9 mouse cellular contexts compared by ENCODE assay signal in the genomic region with DNA sequence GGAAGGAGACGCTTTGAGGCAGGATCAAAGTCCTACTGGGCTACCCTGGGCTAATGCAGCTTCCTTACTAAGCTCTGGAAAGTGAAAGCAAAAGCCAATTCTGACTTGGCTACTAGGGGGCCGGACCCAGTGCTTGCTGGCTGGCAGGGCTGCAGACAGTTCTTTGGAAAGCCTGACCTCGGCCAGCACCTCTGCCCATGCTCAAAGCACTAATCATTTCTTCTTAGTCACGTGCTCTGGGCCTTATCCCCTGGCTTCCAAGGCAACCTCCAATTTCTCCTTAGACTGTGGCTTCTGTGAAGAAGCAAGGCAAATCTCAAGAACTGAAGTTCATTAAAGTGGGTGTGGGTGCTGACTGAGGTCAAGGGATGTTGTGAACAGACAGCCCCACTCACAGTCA. TPM values are rescaled to one million over a fixed set of nuclear protein-coding genes. Genes with fewer than 3 reads are reported as not detected.
"Had no signal": no experiment of that assay in that cellular context is flagged by ENCODE, and none has a peak within 500 bp of the region (broad histone marks: within the 10 kb centered on the region; RNA-seq: fewer than 3 reads in every experiment).

No protein-coding gene starts in this region.

- H3K4me3 ChIP-seq: layer of hippocampus, adult 2 months; limb, embryonic 13.5 days; midbrain, embryonic 15.5 days; neural tube, embryonic 13.5 days had no signal

- H3K27me3 ChIP-seq: limb, embryonic 13.5 days; midbrain, embryonic 15.5 days; neural tube, embryonic 13.5 days had no signal

- H3K9me3 ChIP-seq: midbrain, embryonic 15.5 days had no signal

- H3K4me2 ChIP-seq: limb, embryonic 13.5 days; midbrain, embryonic 11.5 days; midbrain, embryonic 15.5 days; neural tube, embryonic 13.5 days had no signal

- H3K27ac ChIP-seq: kidney, postnatal 0 days; layer of hippocampus, adult 2 months; limb, embryonic 13.5 days; midbrain, embryonic 15.5 days; neural tube, embryonic 13.5 days; stomach, postnatal 0 days had no signal

- H3K4me1 ChIP-seq: limb, embryonic 13.5 days; midbrain, embryonic 15.5 days; neural tube, embryonic 13.5 days had no signal

- H3K36me3 ChIP-seq: limb, embryonic 13.5 days; midbrain, embryonic 15.5 days; neural tube, embryonic 13.5 days had no signal

- H3K9ac ChIP-seq: limb, embryonic 13.5 days; midbrain, embryonic 15.5 days; neural tube, embryonic 13.5 days had no signal

- ATAC-seq: midbrain, embryonic 15.5 days had no signal

RNA-seq across cellular contexts. Expression of a gene that starts 38.5 kb away (rescaled TPM):
- total RNA-seq: megakaryocyte progenitor cell, adult 5-6 weeks; monocyte, adult 5-6 weeks had no signal
